Mouse (Mus musculus) lung, postnatal 4 days (tissue): ENCODE measurements at regions not wholly inside any gene's neighbourhood (a gene's known extent, or its start where the extent isn't known, plus 50 kb on each side); places are given as distances from the start of the nearest gene placed in this dataset.
A peak's percentile ranks its signal among the peaks of the same experiment; 100 is the strongest.

Experiments used
- DNase-seq, 2 experiments: peaks; one replicate each; pipeline ENCODE4 v3.0.0; 2021

DNA sequence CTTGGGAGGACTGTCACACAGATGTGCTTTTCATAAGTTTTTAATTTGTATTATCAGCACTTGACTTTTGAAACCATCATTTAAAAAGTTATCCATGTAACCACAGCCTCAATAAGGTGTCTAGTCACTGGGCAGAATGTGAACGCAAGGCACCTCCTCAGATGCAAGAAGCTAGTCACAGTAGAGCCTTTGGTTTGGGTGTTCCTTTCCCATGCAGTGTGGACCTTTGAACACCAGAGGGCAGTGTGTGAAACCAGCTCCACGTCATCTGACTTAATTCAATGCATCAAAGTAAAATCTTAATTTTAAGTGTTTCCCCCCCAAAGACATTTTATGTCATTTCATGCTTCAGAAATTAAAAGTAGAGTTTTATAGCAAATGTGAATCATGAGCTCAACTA, 166.2 kb upstream of the Nabp1 start:
- DNase-seq: peak; percentile 50 to 81

DNA sequence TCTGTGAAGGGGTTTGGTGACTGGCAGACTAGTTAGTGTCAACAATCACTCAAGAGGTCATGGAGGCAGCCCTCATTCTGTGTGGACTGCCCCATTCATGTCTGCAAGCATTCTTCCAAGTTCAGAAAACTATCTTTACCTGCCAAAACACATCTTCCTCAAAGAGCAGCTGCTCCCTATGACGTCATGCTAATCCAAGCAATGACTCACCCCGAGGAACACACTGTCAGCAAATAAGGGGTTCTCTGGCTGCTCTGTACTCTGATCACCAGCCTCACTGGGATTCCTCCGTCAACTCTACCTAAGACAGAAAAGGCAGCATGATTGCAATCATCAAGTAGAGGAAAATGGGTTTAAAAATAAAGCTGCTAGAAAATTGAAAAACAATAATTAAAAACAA, 165.4 kb upstream of the Nabp1 start:
- no peak for DNase-seq

DNA sequence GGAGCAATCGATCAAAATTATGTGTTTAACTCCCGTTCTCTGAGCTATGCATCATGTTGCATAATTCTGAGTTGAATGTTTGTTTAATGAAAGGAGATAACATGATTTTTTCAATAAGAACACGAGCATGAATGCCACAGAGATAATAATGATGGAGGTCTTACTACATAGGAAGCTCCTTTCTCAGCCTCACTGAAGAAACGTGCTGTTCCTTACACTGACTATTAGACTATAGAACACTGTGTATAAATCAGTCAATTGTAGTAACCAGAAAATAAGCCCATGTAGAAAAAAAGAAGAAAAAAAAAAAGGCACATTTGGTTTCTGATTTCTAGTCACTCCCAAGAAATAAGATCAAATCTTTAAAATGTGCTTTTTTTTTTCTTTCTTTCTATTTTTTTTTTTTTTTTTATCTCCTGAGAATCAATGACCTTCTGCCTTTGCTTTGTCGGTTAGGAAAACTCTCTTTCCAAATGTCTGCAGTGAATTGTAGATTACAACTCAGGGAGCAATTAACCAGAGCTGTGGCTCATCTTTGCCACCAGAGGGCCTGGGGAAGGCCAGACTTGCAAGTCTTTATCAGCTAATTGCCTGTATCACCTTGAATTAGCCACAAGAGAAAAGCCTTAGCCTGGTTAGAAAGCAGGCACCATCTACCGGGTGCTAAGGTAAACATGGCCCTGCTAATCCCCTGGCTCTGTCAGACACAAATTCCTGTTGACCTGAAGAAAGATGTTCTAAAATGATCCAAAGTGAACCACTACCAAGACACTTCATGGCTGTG, 160.5 kb upstream of the Nabp1 start:
- no peak for DNase-seq

DNA sequence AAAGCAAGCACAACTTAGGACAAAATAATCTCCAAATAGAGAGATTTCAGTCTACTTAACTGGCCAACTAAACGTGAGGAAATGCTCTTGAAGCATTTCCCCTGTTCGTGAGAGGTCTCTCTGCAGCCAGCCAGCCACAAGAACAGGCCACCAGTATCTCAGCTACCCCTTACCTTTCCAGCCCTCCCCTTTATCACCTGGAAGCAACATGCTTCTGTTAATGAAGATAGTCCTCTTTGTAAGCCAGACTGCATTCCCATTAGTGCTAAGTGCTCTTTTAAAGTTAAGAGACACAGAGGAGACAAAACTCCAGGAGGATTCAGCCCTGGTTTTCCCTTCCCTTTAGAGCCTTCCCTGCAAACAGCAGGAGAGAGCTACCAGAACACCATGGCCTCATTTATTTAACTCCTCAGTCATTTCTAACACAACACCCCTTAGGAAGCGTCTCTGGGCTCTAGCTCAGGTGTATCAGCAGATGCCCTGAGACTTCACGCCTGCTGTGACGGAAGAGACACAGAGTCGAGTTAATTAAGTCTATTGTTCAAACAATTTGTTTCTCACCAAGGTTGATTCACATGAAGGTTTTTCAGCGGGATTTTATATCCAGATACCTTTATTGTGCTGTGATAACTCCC, 157.8 kb upstream of the Nabp1 start:
- DNase-seq: no peak

GRCm38 (mm10) chr1:51633795-51634194, 155.6 kb upstream of the Nabp1 start:
- no peak for DNase-seq

GRCm38 (mm10) chr1:51632851-51633250, 154.6 kb upstream of the Nabp1 start:
- DNase-seq: no peak

DNA sequence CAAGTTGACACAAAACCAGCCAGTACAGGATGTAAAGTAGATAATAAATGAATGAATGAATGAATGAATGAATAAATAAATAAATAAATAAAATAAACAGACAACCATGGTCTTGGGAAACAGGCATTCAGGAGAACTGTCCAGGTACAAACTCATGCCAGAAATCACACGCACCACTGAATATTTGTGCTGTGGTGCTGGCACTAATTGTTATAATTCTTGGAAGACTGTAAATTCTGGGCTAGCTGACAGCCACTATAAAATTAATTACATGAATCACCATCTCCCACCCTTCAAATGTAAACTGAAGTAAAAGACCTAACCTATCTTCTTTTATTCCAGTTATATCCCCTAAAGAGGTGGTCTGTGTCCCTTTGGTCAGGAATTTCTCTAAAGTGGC, 151.6 kb upstream of the Nabp1 start:
- no peak for DNase-seq

GRCm38 (mm10) chr1:51628137-51628793, 150.0 kb upstream of the Nabp1 start:
- no peak for DNase-seq

DNA sequence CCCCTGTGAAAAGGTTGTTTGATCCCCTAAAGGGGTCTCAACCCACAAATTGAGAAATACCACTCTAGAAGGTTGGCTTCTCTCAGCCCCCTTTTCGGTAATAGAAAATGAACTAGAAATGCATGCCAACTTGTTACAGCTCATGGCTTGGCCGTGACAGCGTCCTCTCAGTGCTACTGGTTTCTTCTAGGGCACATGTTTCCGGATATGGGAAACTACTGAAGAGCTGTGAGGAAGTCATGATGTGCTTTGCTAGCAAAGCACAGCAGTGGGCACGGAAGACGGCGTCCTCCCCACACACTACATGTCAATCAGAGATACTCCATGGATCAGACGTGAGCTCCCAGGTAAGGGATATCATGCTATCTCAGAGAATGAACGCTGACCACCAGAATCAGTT, 148.1 kb upstream of the Nabp1 start:
- DNase-seq: no peak

GRCm38 (mm10) chr1:51625079-51625478, 146.9 kb upstream of the Nabp1 start:
- no peak for DNase-seq

DNA sequence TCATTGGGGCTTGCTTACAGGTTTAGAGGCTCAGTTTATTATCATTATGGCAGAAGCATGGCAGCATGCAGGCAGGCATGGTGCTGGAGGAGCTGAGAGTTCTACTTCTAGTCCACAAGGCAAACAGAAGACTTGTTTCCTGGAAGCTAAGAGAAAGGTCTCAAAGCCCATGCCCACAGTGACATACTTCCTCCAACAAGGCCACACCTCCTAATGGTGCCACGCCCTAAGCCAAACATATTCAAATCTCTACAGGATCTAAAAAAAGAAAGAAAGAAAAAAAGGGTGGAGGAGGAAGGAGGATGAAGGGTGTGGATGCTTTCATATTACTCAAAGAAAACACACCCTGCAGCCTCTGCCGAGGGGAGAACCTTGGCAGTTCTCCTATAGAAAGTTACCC, 146.3 kb upstream of the Nabp1 start:
- no peak for DNase-seq

DNA sequence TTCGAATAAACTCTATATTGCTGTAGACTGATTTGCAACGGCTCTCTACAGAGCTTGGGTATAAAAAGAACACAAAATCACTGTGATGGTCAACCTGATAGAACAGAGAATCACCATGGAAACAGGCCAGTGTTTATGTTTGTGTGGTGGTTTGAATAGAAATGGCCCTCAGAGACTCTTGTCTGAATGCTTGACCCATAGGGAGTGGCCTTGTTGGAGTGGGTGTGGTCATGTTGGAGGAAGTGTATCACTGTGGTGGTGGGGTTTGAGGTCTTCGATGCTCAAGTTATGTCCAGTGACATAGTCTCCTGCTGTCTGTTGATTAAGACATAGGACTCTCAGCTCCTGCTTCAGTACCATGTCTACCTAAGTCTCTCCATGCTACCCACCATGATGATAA, 144.8 kb upstream of the Nabp1 start:
- no peak for DNase-seq

- DNase-seq: no peak
Measured at GRCm38 (mm10) chr1:51622181-51622862, 144.1 kb upstream of the Nabp1 start.

DNA sequence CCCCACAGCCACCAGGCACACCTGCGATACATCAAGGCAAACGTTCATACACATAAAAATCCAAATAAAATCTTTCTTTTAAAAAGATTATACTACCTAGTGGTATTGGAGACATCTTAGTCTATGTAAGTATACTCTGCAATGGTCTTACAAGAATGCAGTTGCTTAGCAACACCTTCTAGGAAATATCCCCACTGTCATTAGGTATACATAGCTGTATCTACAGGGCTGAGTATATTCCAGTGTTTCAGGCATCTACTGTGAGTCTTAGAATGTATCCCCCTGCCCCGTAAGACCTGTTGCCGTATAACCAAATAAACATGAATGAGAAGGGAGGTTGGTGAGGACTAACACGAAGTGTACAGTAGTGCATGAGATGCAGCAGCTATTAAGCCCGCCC, 142.8 kb upstream of the Nabp1 start:
- no peak for DNase-seq

DNA sequence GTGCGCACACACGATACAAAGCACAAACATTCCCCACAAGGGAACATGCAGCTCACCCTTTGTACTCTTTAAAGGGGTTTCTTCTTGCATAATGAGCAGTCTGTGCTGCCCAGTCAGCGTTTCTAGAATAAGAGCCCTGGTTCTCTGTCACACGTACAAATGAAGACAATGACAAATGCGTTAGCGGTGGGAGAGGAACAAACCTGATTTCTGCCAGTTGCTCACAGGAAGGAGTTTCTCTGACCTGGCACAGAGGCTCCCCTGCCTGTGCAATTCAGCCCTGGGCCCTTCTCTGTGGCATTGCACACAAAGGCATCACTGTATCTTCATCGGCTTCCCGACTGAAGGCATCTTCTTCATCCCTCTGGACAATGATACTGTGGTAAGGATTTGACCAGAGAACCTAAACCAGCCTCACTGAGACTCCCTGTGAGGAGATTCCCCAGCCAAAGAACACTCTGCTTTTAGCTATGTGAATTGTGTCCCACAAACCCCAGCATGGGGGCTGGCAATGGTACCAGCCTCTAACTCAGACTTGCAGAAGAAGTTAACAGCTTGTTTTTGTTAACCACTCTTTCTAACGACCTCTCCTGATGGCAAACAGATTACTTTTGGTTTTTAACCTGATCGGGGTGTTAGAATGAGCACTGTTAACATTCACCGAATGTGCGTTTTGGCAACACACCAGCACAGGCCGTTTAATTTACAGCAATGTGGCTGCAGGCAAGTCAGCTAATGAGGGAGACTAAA, 139.5 kb upstream of the Nabp1 start:
- no peak for DNase-seq

- DNase-seq: no peak
Measured at GRCm38 (mm10) chr1:51616091-51616490, 137.9 kb upstream of the Nabp1 start.

- DNase-seq: peak; percentile 29 to 53
Measured at GRCm38 (mm10) chr1:51615523-51615922, 137.3 kb upstream of the Nabp1 start.

- DNase-seq: no peak
Measured at GRCm38 (mm10) chr1:51614700-51615099, 136.5 kb upstream of the Nabp1 start.

GRCm38 (mm10) chr1:51609295-51609694, 131.1 kb upstream of the Nabp1 start:
- no peak for DNase-seq

DNA sequence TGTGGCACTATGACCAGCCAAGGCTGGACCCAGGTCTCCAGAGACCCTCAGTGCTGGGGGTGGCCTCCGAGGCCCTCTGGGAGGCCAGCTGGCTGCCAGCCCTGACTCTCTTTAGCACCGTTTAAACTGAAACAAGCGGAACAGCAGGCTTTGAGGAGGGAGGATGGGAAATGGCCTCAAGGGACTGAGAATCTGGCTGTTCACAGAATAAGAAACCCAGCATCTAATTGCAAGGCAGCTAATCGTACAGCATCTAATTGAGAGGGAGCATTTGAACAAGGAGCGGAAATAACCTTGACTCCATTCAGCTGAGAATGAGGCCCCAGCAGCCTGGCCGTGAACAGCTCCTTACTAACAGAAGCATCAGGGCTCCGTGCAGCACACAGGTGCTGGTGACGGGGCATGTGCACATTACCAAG, 129.2 kb upstream of the Nabp1 start:
- DNase-seq: no peak

GRCm38 (mm10) chr1:51602071-51602470, 123.8 kb upstream of the Nabp1 start:
- no peak for DNase-seq

DNA sequence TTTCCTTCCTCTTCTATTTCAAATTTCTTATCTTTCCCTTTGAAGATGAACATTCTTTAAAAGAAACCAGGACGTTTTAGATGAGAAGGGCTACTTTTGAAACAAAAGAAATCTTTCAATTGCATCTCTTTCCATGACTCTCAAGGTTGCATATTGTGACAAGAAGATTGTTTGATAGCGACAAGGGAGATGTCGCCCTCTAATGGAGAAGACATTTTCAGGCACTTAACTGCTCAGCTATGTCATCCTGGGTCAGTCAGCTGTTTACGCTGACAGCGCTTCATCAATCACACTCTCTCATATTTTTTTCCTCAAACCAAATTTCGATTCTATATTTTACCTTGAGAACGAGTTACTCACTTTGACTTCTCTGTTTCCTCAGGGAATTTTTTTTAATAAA, 122.2 kb upstream of the Nabp1 start:
- peak in 1 of 2 experiments; percentile 19 for DNase-seq
